Mouse (Mus musculus): ENCODE results near the gene Prss54. TPM values are rescaled to one million over a fixed set of nuclear protein-coding genes. Genes with fewer than 3 reads are reported as not detected.

Prss54 gene
- polyA plus RNA-seq, 1 experiment from 2014 or later = not detected

DNA sequence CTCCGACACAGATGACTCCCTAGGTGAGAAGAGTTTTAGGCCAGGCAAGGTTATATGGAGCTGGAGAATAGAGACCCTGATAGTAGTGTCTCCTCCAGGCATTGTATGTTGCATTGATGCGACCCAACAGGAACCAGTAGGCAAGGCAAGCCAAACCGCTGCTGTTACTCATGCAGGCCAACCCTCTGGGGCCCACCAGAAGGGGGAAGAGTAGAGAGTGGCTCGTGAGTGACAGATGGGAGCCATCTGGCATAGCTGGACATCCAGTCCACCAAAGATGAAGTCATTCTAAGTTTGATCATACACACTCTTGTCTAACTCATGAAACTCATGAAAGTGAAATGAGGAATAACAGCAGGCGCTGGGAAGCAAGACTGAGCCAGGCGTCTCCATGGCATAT is 9.3 kb downstream of the Prss54 start:
- WGBS = 60% methylated on average over 6 of the region's 6 CpGs
- Histone ChIP-seq H3K9me3 (ENCODE audit: low read length) (no peaks in the 10 kb centered on the region), H3K4me1 (ENCODE audit: insufficient read depth, low read depth, low read length) (no peaks in the 10 kb centered on the region), H3K27me3 (replicated peaks; ENCODE audit: insufficient read depth, low read length) (no peaks in the 10 kb centered on the region), H3K36me3 (ENCODE audit: insufficient read depth, low read length) (no peaks in the 10 kb centered on the region), H3K4me2 (replicated peaks; ENCODE audit: low read depth, low read length) (no peak overlapping the region), H3K9ac (replicated peaks; ENCODE audit: low read depth) (no peak overlapping the region), H3K27ac (ENCODE audit: low read length) (peak overlapping the region; percentile 22; the same call in 1 of the 2 replicates), H3K4me3 (ENCODE audit: low read depth, low read length) (no peak overlapping the region)
- ATAC-seq (peak; percentile 94), DNase-seq (ENCODE audit: low spot score) (peak; percentile 84)
- 0 out of 2 replicates have a peak, but pooled peaks have one; percentile 16 for TF ChIP-seq EP300 (IDR thresholded peaks at IDR 0.05)
- peak; percentile 46 for TF ChIP-seq CTCF (IDR thresholded peaks at IDR 0.05)

- no peak overlapping the region for H3K4me3 ChIP-seq (ENCODE audit: low read depth, low read length)
- no peaks in the 10 kb centered on the region for H3K27me3 ChIP-seq (replicated peaks; ENCODE audit: insufficient read depth, low read length)
- H3K27ac ChIP-seq (ENCODE audit: low read length) = 0 out of 2 replicates have a peak overlapping the region, but pooled peaks have one; percentile 22
- no peaks in the 10 kb centered on the region for H3K4me1 ChIP-seq (ENCODE audit: insufficient read depth, low read depth, low read length)
- ATAC-seq (peak; percentile 82), DNase-seq (ENCODE audit: low spot score) (peak; percentile 80)
- H3K9ac ChIP-seq (replicated peaks; ENCODE audit: low read depth) = no peak overlapping the region
- no peak overlapping the region for H3K4me2 ChIP-seq (replicated peaks; ENCODE audit: low read depth, low read length)
- peak; percentile 7; the same call in 1 of the 2 replicates for TF ChIP-seq CTCF (IDR thresholded peaks at IDR 0.05)
- no peak for TF ChIP-seq EP300 (IDR thresholded peaks at IDR 0.05)
- H3K36me3 ChIP-seq (ENCODE audit: insufficient read depth, low read length) = no peaks in the 10 kb centered on the region
- 44% methylated on average over 4 of the region's 4 CpGs for WGBS
- no peaks in the 10 kb centered on the region for H3K9me3 ChIP-seq (ENCODE audit: low read length)
Observed at GRCm38 (mm10) chr8:95566217-95566616, 9.9 kb downstream of the Prss54 start.

DNA sequence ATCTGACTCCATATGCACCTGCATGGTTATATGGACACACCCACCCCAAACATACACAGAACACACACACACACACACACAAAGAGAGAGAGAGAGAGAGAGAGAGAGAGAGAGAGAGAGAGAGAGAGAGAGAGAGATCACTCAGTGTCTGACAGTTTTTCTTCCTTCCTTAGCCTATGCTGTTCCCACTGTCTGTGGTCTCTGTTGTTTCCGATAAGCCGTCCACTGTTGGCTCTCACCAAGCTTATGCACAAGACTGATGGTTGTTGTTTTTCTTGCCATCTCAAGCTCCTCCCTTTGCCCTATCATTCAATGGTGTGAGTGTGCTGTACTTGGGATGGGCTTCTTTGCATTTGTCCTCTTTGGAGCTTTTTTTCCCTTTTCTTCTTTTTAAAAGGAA is 20.2 kb downstream of the Prss54 start:
- H3K9me3 ChIP-seq (ENCODE audit: low read length) = no peaks in the 10 kb centered on the region
- H3K4me3 ChIP-seq (ENCODE audit: low read depth, low read length) = no peak overlapping the region
- WGBS = 79% methylated on average over 2 of the region's 2 CpGs
- H3K36me3 ChIP-seq (ENCODE audit: insufficient read depth, low read length) = no peaks in the 10 kb centered on the region
- H3K27me3 ChIP-seq (replicated peaks; ENCODE audit: insufficient read depth, low read length) = no peaks in the 10 kb centered on the region
- DNase-seq (ENCODE audit: low spot score) (no peak), ATAC-seq (no peak)
- TF ChIP-seq EP300 (IDR thresholded peaks at IDR 0.05) (no peak), CTCF (IDR thresholded peaks at IDR 0.05) (no peak)
- H3K27ac ChIP-seq (ENCODE audit: low read length) = no peak overlapping the region
- no peak overlapping the region for H3K4me2 ChIP-seq (replicated peaks; ENCODE audit: low read depth, low read length)
- H3K4me1 ChIP-seq (ENCODE audit: insufficient read depth, low read depth, low read length) = no peaks in the 10 kb centered on the region
- no peak overlapping the region for H3K9ac ChIP-seq (replicated peaks; ENCODE audit: low read depth)

DNA sequence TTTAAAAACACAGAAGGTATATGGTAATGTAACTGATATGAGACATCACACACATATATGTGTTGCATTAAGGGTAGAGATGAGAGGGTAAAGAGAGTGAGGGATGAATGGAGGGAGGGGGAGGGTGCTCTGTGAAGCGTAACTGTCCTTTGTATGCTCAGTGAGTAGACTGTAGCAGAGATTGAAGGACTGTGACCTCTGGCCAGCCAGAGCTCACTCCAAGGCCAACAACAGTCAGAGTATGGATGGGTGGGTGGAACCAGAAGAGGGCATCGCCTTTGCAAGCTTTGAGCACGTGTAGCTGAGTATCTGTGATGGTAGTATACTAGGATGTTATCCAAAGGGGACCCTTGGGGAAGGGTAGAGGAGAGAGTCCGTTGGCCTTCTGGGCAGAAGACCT is 24.6 kb downstream of the Prss54 start:
- WGBS = 77% methylated on average over 4 of the region's 4 CpGs
- H3K4me2 ChIP-seq (replicated peaks; ENCODE audit: low read depth, low read length) = no peak overlapping the region
- H3K9ac ChIP-seq (replicated peaks; ENCODE audit: low read depth) = no peak overlapping the region
- no peak for DNase-seq (ENCODE audit: low spot score)
- H3K27me3 ChIP-seq (replicated peaks; ENCODE audit: insufficient read depth, low read length) = no peaks in the 10 kb centered on the region
- no peaks in the 10 kb centered on the region for H3K4me1 ChIP-seq (ENCODE audit: insufficient read depth, low read depth, low read length)
- ATAC-seq = no peak
- H3K36me3 ChIP-seq (ENCODE audit: insufficient read depth, low read length) = no peaks in the 10 kb centered on the region
- TF ChIP-seq EP300 (IDR thresholded peaks at IDR 0.05) (no peak), CTCF (IDR thresholded peaks at IDR 0.05) (no peak)
- H3K9me3 ChIP-seq (ENCODE audit: low read length) = no peaks in the 10 kb centered on the region
- no peak overlapping the region for H3K4me3 ChIP-seq (ENCODE audit: low read depth, low read length)
- H3K27ac ChIP-seq (ENCODE audit: low read length) = no peak overlapping the region

DNA sequence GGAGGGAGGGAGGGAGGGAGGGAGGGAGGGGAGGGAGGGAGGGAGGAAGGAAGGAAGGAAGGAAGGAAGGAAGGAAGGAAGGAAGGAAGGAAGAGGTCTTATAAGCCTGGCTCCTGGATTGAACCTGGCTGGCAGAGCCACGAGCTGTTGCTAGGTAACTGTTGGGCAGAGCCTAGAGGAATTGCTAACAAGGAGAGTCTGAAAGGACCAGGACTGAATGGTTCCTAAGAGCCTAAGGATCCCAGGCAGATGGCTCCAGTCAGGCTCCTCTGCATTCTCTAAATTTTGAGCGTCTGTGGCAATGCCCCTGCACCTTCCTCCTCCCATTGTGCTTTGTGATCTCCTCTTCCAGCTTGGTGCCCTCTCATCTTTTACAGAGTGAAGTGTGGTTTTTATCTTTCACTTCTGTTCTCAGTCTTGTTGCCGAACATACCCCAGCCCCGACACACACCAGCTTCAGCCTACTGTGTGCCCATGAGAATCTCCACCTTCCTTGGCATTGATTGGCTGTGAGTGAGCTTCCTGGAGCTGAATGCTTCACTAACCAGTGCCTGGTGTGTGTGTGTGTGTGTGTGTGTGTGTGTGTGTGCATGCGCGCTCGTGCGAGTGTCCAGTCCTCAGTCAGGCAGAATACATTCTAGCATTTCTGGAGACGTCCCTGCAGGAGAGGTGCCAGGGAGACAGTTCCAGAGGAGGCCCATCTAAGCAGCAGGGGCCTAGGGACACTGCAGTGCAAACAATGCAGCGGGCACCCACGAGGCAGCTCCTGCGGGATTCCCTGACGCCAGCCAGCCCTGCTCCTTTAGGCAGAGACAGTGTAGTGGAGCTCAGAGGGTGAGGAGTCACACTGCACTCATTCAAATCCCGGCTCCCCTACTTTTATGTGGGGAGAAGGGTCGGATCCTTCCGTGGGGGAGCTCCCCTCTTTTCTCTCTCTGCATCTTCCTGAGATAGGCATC is 26.0 kb downstream of the Prss54 start:
- H3K9me3 ChIP-seq (ENCODE audit: low read length) = no peaks in the 10 kb centered on the region
- no peak overlapping the region for H3K4me2 ChIP-seq (replicated peaks; ENCODE audit: low read depth, low read length)
- no peak overlapping the region for H3K9ac ChIP-seq (replicated peaks; ENCODE audit: low read depth)
- H3K27me3 ChIP-seq (replicated peaks; ENCODE audit: insufficient read depth, low read length) = no peaks in the 10 kb centered on the region
- H3K4me1 ChIP-seq (ENCODE audit: insufficient read depth, low read depth, low read length) = no peaks in the 10 kb centered on the region
- H3K36me3 ChIP-seq (ENCODE audit: insufficient read depth, low read length) = no peaks in the 10 kb centered on the region
- ATAC-seq (no peak), DNase-seq (ENCODE audit: low spot score) (no peak)
- no peak overlapping the region for H3K4me3 ChIP-seq (ENCODE audit: low read depth, low read length)
- no peak overlapping the region for H3K27ac ChIP-seq (ENCODE audit: low read length)
- TF ChIP-seq CTCF (IDR thresholded peaks at IDR 0.05) = no peak
- no peak for TF ChIP-seq EP300 (IDR thresholded peaks at IDR 0.05)
- WGBS = 51% methylated on average over 16 of the region's 16 CpGs

DNA sequence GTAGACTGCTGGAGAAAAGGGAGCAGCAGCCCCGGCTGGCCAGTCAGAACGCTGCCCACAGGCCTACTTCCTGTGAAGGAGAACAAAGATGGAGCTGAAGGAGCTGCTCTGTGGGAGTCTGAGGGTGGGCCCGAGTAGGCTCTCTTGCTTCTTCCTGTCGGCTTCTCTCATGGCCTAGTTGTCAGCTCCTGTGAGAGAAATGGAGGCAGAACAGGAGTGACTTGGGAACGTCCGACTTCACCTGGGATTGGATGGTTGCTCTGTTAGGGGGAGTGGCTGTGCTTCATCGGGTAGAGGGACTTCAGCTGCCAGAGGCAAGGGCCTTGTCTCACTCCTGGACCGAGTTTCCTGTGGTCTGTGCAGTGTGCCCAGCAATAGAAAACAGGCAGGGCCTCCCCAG is 28.2 kb downstream of the Prss54 start:
- 57% methylated on average over 8 of the region's 8 CpGs for WGBS
- H3K4me3 ChIP-seq (ENCODE audit: low read depth, low read length) = no peak overlapping the region
- no peaks in the 10 kb centered on the region for H3K4me1 ChIP-seq (ENCODE audit: insufficient read depth, low read depth, low read length)
- H3K4me2 ChIP-seq (replicated peaks; ENCODE audit: low read depth, low read length) = no peak overlapping the region
- H3K27me3 ChIP-seq (replicated peaks; ENCODE audit: insufficient read depth, low read length) = no peaks in the 10 kb centered on the region
- no peak overlapping the region for H3K9ac ChIP-seq (replicated peaks; ENCODE audit: low read depth)
- H3K9me3 ChIP-seq (ENCODE audit: low read length) = no peaks in the 10 kb centered on the region
- no peak overlapping the region for H3K27ac ChIP-seq (ENCODE audit: low read length)
- no peaks in the 10 kb centered on the region for H3K36me3 ChIP-seq (ENCODE audit: insufficient read depth, low read length)
- TF ChIP-seq EP300 (IDR thresholded peaks at IDR 0.05) = no peak
- no peak for TF ChIP-seq CTCF (IDR thresholded peaks at IDR 0.05)
- DNase-seq (ENCODE audit: low spot score) (no peak), ATAC-seq (no peak)
